Mouse (Mus musculus) kidney, postnatal 0 days (tissue): ENCODE results near the gene Ndc1. TPM values are rescaled to one million over a fixed set of nuclear protein-coding genes. Genes with fewer than 3 reads are reported as not detected.
A peak's percentile ranks its signal among the peaks of the same experiment; 100 is the strongest.
"Not testable (repeated sequence)": the region's sequence is repeated elsewhere in the genome, so short reads cannot be mapped to it uniquely, and the experiment has no call there.

Experiments
- ATAC-seq: fragments of 200-750 bp; cut with Nextera tagmentation; replicated peaks from 2 replicates; pipeline ENCODE4 v1.8.0; 2017; ENCODE audit warnings: low read depth, moderate number of reproducible peaks, moderate TSS enrichment, moderate library complexity; ENCODE audit not compliant: low FRiP score
- DNase-seq: peaks from one replicate; pipeline ENCODE4 v3.0.0-alpha.2; 2016; ENCODE audit warnings: low spot score
- H3K27ac ChIP-seq: fragments of 300-500 bp; sonication (generic); 2 replicates; pipeline ENCODE4 v1.5.1; 2014; ENCODE audit warnings: mild to moderate bottlenecking
- H3K27me3 ChIP-seq: fragments of 300-500 bp; sonication (generic); 2 replicates; pipeline ENCODE4 v1.6.1; 2014; ENCODE audit warnings: low read length, mixed read lengths; ENCODE audit not compliant: insufficient read depth
- H3K36me3 ChIP-seq: fragments of 300-500 bp; sonication (generic); 2 replicates; pipeline ENCODE4 v1.6.1; 2014; ENCODE audit warnings: low read length, mixed read lengths; ENCODE audit not compliant: insufficient read depth
- H3K4me1 ChIP-seq: fragments of 300-500 bp; sonication (generic); replicated peaks from 2 replicates; pipeline ENCODE4 v1.6.1; 2014; ENCODE audit warnings: antibody characterized with exemption, low read length, mixed read lengths; ENCODE audit not compliant: insufficient read depth
- H3K4me2 ChIP-seq: fragments of 300-500 bp; sonication (generic); 2 replicates; pipeline ENCODE4 v1.6.1; 2014; ENCODE audit warnings: mild to moderate bottlenecking, low read length, moderate library complexity, mixed read lengths
- H3K4me3 ChIP-seq: fragments of 300-500 bp; sonication (generic); replicated peaks from 2 replicates; pipeline ENCODE4 v1.5.1; 2014; ENCODE audit warnings: low read depth, low read length
- H3K9ac ChIP-seq: fragments of 300-500 bp; sonication (generic); 2 replicates; pipeline ENCODE4 v1.6.1; 2014; ENCODE audit warnings: low read depth, low read length
- H3K9me3 ChIP-seq: fragments of 300-500 bp; sonication (generic); replicated peaks from 2 replicates; pipeline ENCODE4 v1.6.1; 2016; ENCODE audit warnings: low read length, inconsistent platforms, mixed read lengths
- CTCF ChIP-seq: IDR thresholded peaks from 2 replicates; pipeline ENCODE4 v1.5.1; 2016; ENCODE audit warnings: antibody characterized with exemption, low read depth, mild to moderate bottlenecking, moderate library complexity
- WGBS: fragments of 180-500 bp; shearing (Covaris S2); extraction: QIAGEN DNeasy Blood & Tissue Kit; methylation state at CpG from one replicate; pipeline ENCODE4 v1.1.7; 2014; 5-methylcytosine and 5-hydroxymethylcytosine counted together
- polyA plus RNA-seq: library from polyadenylated mRNA; unstranded; fragments of >200 nt; fragmentation: Nextera tagmentation; extraction: Ambion mirVana; gene quantifications from 2 replicates; pipeline ENCODE4 v1.2.1, GENCODE M21; 2015

Gene Ndc1
- polyA plus RNA-seq, 1 experiment from 2014 or later: 19.0 TPM

- Histone ChIP-seq H3K9me3 (no peaks in the 10 kb centered on the region), H3K27me3 (no peaks in the 10 kb centered on the region), H3K4me2 (no peak overlapping the region), H3K36me3 (0 out of 2 replicates have a peak, but pooled peaks cover 4% of the 10 kb centered on the region), H3K9ac (no peak overlapping the region), H3K4me3 (no peak overlapping the region), H3K4me1 (peaks cover 8% of the 10 kb centered on the region), H3K27ac (no peak overlapping the region)
- no peak for ATAC-seq
- no peak for TF ChIP-seq CTCF
- DNase-seq: no peak
- 76% methylated on average over 3 of the region's 3 CpGs for WGBS
These were observed 9.1 kb upstream of the Ndc1 start for GRCm38 (mm10) chr4:107358460-107358859.

GRCm38 (mm10) chr4:107360457-107361145 is 7.0 kb upstream of the Ndc1 start:
- Histone ChIP-seq H3K9ac (no peak overlapping the region), H3K36me3 (0 out of 2 replicates have a peak, but pooled peaks cover 4% of the 10 kb centered on the region), H3K4me2 (no peak overlapping the region), H3K4me3 (no peak overlapping the region), H3K9me3 (no peaks in the 10 kb centered on the region), H3K27ac (peak overlapping the region; percentile 58), H3K4me1 (no peaks in the 10 kb centered on the region), H3K27me3 (no peaks in the 10 kb centered on the region)
- 75% methylated on average over 7 of the region's 7 CpGs for WGBS
- peak; percentile 64; the same call in 1 of the 2 replicates for ATAC-seq
- peak; percentile 51 for DNase-seq
- TF ChIP-seq CTCF: no peak

GRCm38 (mm10) chr4:107362755-107363154 is 4.8 kb upstream of the Ndc1 start:
- no peaks in the 10 kb centered on the region for H3K4me1 ChIP-seq
- no peak overlapping the region for H3K4me2 ChIP-seq
- no peak overlapping the region for H3K9ac ChIP-seq
- no peak for DNase-seq
- 0 out of 2 replicates have a peak, but pooled peaks cover 4% of the 10 kb centered on the region for H3K36me3 ChIP-seq
- 65% methylated on average over 4 of the region's 4 CpGs for WGBS
- no peaks in the 10 kb centered on the region for H3K27me3 ChIP-seq
- no peak for ATAC-seq
- no peak overlapping the region for H3K27ac ChIP-seq
- no peak overlapping the region for H3K4me3 ChIP-seq
- H3K9me3 ChIP-seq: no peaks in the 10 kb centered on the region
- TF ChIP-seq CTCF: no peak

- 0 out of 2 replicates have a peak, but pooled peaks cover 4% of the 10 kb centered on the region for H3K36me3 ChIP-seq
- WGBS: 66% methylated on average over 6 of the region's 6 CpGs
- no peak overlapping the region for H3K27ac ChIP-seq
- no peak overlapping the region for H3K4me3 ChIP-seq
- ATAC-seq (no peak), DNase-seq (no peak)
- no peaks in the 10 kb centered on the region for H3K9me3 ChIP-seq
- peak; percentile 30; the same call in 1 of the 2 replicates for TF ChIP-seq CTCF
- H3K27me3 ChIP-seq: no peaks in the 10 kb centered on the region
- H3K4me2 ChIP-seq: no peak overlapping the region
- H3K4me1 ChIP-seq: no peaks in the 10 kb centered on the region
- no peak overlapping the region for H3K9ac ChIP-seq
These were observed 4.0 kb upstream of the Ndc1 start for GRCm38 (mm10) chr4:107363573-107363972.

DNA sequence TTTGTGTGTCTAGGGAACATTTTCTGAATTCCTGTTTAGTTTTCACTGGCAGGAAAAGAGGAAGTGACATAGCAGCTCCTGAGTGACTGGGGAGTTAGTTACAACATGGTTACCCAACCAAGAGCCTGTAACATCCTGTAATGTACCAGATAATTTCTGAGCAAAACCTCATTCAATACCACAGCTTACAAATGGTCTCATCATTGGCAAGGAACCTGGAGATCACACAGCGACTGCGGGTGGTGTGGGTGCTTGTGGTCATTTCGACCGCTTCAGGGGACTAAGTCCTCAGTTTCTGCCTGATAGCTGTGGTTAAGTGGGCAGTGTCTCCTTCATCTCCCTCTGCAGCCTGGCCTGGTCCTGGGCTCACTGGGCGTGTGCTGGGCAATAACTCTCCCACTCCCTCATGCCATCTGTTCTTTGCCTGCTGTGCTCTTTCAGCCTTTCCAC is 3.4 kb upstream of the Ndc1 start:
- Histone ChIP-seq H3K4me1 (no peaks in the 10 kb centered on the region), H3K27me3 (no peaks in the 10 kb centered on the region), H3K4me2 (no peak overlapping the region), H3K9me3 (no peaks in the 10 kb centered on the region), H3K36me3 (0 out of 2 replicates have a peak, but pooled peaks cover 4% of the 10 kb centered on the region), H3K4me3 (no peak overlapping the region), H3K9ac (no peak overlapping the region), H3K27ac (no peak overlapping the region)
- ATAC-seq (no peak), DNase-seq (peak; percentile 50)
- 80% methylated on average over 5 of the region's 5 CpGs for WGBS
- no peak for TF ChIP-seq CTCF

DNA sequence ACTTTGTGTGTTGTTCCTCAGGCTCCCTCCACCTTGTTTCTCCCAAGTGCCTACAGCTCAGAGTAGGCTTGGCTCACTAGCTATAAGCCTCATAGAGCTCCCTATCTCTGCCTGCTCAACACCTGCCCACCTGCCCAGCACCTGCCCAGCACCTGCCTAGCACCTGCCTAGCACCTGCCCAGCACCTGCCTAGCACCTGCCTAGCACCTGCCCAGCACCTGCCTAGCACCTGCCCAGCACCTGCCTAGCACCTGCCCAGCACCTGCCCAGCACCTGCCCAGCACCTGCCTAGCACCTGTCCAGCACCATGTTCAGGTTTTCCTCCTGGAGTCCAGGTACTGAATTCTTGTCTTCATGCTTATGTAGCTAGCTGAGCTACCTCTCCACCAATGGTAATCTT is 1.2 kb upstream of the Ndc1 start:
- H3K4me1 ChIP-seq, H3K36me3 ChIP-seq, DNase-seq, H3K27me3 ChIP-seq, H3K4me2 ChIP-seq, H3K9me3 ChIP-seq, ATAC-seq, H3K4me3 ChIP-seq, H3K9ac ChIP-seq, H3K27ac ChIP-seq: not testable (repeated sequence)

GRCm38 (mm10) chr4:107372304-107372703 is 4.7 kb downstream of the Ndc1 start:
- no peaks in the 10 kb centered on the region for H3K27me3 ChIP-seq
- peaks cover 34% of the 10 kb centered on the region; the same call in 1 of the 2 replicates for H3K36me3 ChIP-seq
- DNase-seq: peak; percentile 16
- H3K4me3 ChIP-seq: no peak overlapping the region
- H3K27ac ChIP-seq: no peak overlapping the region
- 73% methylated on average over 2 of the region's 2 CpGs for WGBS
- no peaks in the 10 kb centered on the region for H3K9me3 ChIP-seq
- TF ChIP-seq CTCF: peak; percentile 32; the same call in 1 of the 2 replicates
- ATAC-seq: no peak
- H3K9ac ChIP-seq: no peak overlapping the region
- H3K4me2 ChIP-seq: no peak overlapping the region
- H3K4me1 ChIP-seq: no peaks in the 10 kb centered on the region
